Mouse (Mus musculus): ENCODE data around the gene Ankrd28.
"Not testable (repeated sequence)": the region's sequence is repeated elsewhere in the genome, so short reads cannot be mapped to it uniquely, and the experiment has no call there.

The Ankrd28 gene

GRCm38 (mm10) chr14:31793979-31794775 lies 36.3 kb downstream of the Ankrd28 start:
- no peak for DNase-seq (ENCODE audit: extremely low read depth, low read depth)

GRCm38 (mm10) chr14:31790797-31791196 lies 39.7 kb downstream of the Ankrd28 start:
- DNase-seq (ENCODE audit: extremely low read depth, low read depth): no peak

GRCm38 (mm10) chr14:31786906-31787305 lies 43.5 kb downstream of the Ankrd28 start:
- no peak for DNase-seq (ENCODE audit: extremely low read depth, low read depth)

GRCm38 (mm10) chr14:31785681-31786080 lies 44.8 kb downstream of the Ankrd28 start:
- DNase-seq (ENCODE audit: extremely low read depth, low read depth): peak; percentile 43

GRCm38 (mm10) chr14:31784975-31785374 lies 45.5 kb downstream of the Ankrd28 start:
- no peak for DNase-seq (ENCODE audit: extremely low read depth, low read depth)

GRCm38 (mm10) chr14:31781309-31782049 lies 49.0 kb downstream of the Ankrd28 start:
- DNase-seq (ENCODE audit: extremely low read depth, low read depth): peak; percentile 74

GRCm38 (mm10) chr14:31780412-31781233 lies 49.8 kb downstream of the Ankrd28 start:
- DNase-seq (ENCODE audit: extremely low read depth, low read depth): peak; percentile 48

- DNase-seq (ENCODE audit: extremely low read depth, low read depth): no peak
These were observed 56.9 kb downstream of the Ankrd28 start for GRCm38 (mm10) chr14:31773518-31773917.

GRCm38 (mm10) chr14:31772251-31772650 lies 58.2 kb downstream of the Ankrd28 start:
- no peak for DNase-seq (ENCODE audit: extremely low read depth, low read depth)

GRCm38 (mm10) chr14:31768531-31768930 lies 61.9 kb downstream of the Ankrd28 start:
- DNase-seq (ENCODE audit: extremely low read depth, low read depth): no peak

GRCm38 (mm10) chr14:31764083-31764482 lies 66.4 kb downstream of the Ankrd28 start:
- DNase-seq (ENCODE audit: extremely low read depth, low read depth): no peak

GRCm38 (mm10) chr14:31761727-31762126 lies 68.7 kb downstream of the Ankrd28 start:
- peak; percentile 71 for DNase-seq (ENCODE audit: extremely low read depth, low read depth)

GRCm38 (mm10) chr14:31759195-31759594 lies 71.3 kb downstream of the Ankrd28 start:
- DNase-seq (ENCODE audit: extremely low read depth, low read depth): no peak

- DNase-seq (ENCODE audit: extremely low read depth, low read depth): not testable (repeated sequence)
These were observed 72.0 kb downstream of the Ankrd28 start for GRCm38 (mm10) chr14:31758410-31758809.

- no peak for DNase-seq (ENCODE audit: extremely low read depth, low read depth)
These were observed 82.1 kb downstream of the Ankrd28 start for GRCm38 (mm10) chr14:31748239-31748873.

GRCm38 (mm10) chr14:31742523-31742922 lies 87.9 kb downstream of the Ankrd28 start:
- no peak for DNase-seq (ENCODE audit: extremely low read depth, low read depth)

- no peak for DNase-seq (ENCODE audit: extremely low read depth, low read depth)
These were observed 95.6 kb downstream of the Ankrd28 start for GRCm38 (mm10) chr14:31734811-31735210.

- DNase-seq (ENCODE audit: extremely low read depth, low read depth): no peak
These were observed 102.9 kb downstream of the Ankrd28 start for GRCm38 (mm10) chr14:31727522-31727921.

- no peak for DNase-seq (ENCODE audit: extremely low read depth, low read depth)
These were observed 107.7 kb downstream of the Ankrd28 start for GRCm38 (mm10) chr14:31722746-31723145.

- DNase-seq (ENCODE audit: extremely low read depth, low read depth): peak; percentile 43
These were observed 109.2 kb downstream of the Ankrd28 start for GRCm38 (mm10) chr14:31721256-31721655.

GRCm38 (mm10) chr14:31718332-31718731 lies 112.1 kb downstream of the Ankrd28 start:
- DNase-seq (ENCODE audit: extremely low read depth, low read depth): no peak

Measured in MEL-GATA-1-ER (cell line).